Mouse (Mus musculus): ENCODE measurements around the gene Gm17720. TPM values are rescaled to one million over a fixed set of nuclear protein-coding genes. Genes with fewer than 3 reads are reported as not detected.
"Not testable (repeated sequence)": the region's sequence is repeated elsewhere in the genome, so short reads cannot be mapped to it uniquely, and the experiment has no call there.

The Gm17720 gene
- polyA plus RNA-seq, 1 experiment from 2014 or later, result not detected

- Histone ChIP-seq H3K4me1 (ENCODE audit: insufficient read depth, low read length) (no peaks in the 10 kb centered on the region), H3K9ac (replicated peaks; ENCODE audit: low read length) (no peak overlapping the region), H3K27me3 (ENCODE audit: insufficient read depth, low read length) (no peaks in the 10 kb centered on the region), H3K36me3 (ENCODE audit: insufficient read depth, low read length) (no peaks in the 10 kb centered on the region), H3K4me2 (replicated peaks; ENCODE audit: low read depth, low read length) (no peak overlapping the region), H3K4me3 (ENCODE audit: low read length) (no peak overlapping the region), H3K9me3 (ENCODE audit: low read length) (peaks cover 6% of the 10 kb centered on the region; the same call in 1 of the 2 replicates), H3K27ac (ENCODE audit: low read length) (no peak overlapping the region)
- 66% methylated on average over 8 of the region's 8 CpGs for WGBS
- no peak for ATAC-seq (ENCODE audit: low FRiP score, low TSS enrichment)
Measured at GRCm38 (mm10) chr8:110058207-110058606, 44.3 kb downstream of the Gm17720 start.

- no peak overlapping the region for H3K27ac ChIP-seq (ENCODE audit: low read length)
- H3K36me3 ChIP-seq (ENCODE audit: insufficient read depth, low read length), result no peaks in the 10 kb centered on the region
- H3K9me3 ChIP-seq (ENCODE audit: low read length), result no peaks in the 10 kb centered on the region
- WGBS, result 78% methylated on average over 6 of the region's 6 CpGs
- no peaks in the 10 kb centered on the region for H3K4me1 ChIP-seq (ENCODE audit: insufficient read depth, low read length)
- no peak overlapping the region for H3K9ac ChIP-seq (replicated peaks; ENCODE audit: low read length)
- H3K4me2 ChIP-seq (replicated peaks; ENCODE audit: low read depth, low read length), result no peak overlapping the region
- no peak overlapping the region for H3K4me3 ChIP-seq (ENCODE audit: low read length)
- no peaks in the 10 kb centered on the region for H3K27me3 ChIP-seq (ENCODE audit: insufficient read depth, low read length)
- no peak for ATAC-seq (ENCODE audit: low FRiP score, low TSS enrichment)
Measured at GRCm38 (mm10) chr8:110051208-110051607, 51.3 kb downstream of the Gm17720 start.

- Histone ChIP-seq H3K36me3 (ENCODE audit: insufficient read depth, low read length) (no peaks in the 10 kb centered on the region), H3K9me3 (ENCODE audit: low read length) (no peaks in the 10 kb centered on the region), H3K4me1 (ENCODE audit: insufficient read depth, low read length) (no peaks in the 10 kb centered on the region), H3K27me3 (ENCODE audit: insufficient read depth, low read length) (no peaks in the 10 kb centered on the region), H3K9ac (replicated peaks; ENCODE audit: low read length) (no peak overlapping the region), H3K4me2 (replicated peaks; ENCODE audit: low read depth, low read length) (no peak overlapping the region), H3K4me3 (ENCODE audit: low read length) (no peak overlapping the region), H3K27ac (ENCODE audit: low read length) (no peak overlapping the region)
- no peak for ATAC-seq (ENCODE audit: low FRiP score, low TSS enrichment)
- 79% methylated on average over 4 of the region's 4 CpGs for WGBS
Measured at GRCm38 (mm10) chr8:110040509-110040908, 62.0 kb downstream of the Gm17720 start.

- Histone ChIP-seq H3K27ac (ENCODE audit: low read length) (no peak within 1 kb of the TSS), H3K9ac (replicated peaks; ENCODE audit: low read length) (no peak within 1 kb of the TSS), H3K9me3 (ENCODE audit: low read length) (no peaks in the 10 kb centered on the region), H3K36me3 (ENCODE audit: insufficient read depth, low read length) (no peaks in the 10 kb centered on the region), H3K27me3 (ENCODE audit: insufficient read depth, low read length) (no peaks in the 10 kb centered on the region), H3K4me3 (ENCODE audit: low read length) (no peak within 1 kb of the TSS), H3K4me2 (replicated peaks; ENCODE audit: low read depth, low read length) (no peak within 1 kb of the TSS), H3K4me1 (ENCODE audit: insufficient read depth, low read length) (no peaks in the 10 kb centered on the region)
- WGBS, result 84% methylated on average over 5 of the region's 5 CpGs
- no peak for ATAC-seq (ENCODE audit: low FRiP score, low TSS enrichment)
Measured at GRCm38 (mm10) chr8:110039659-110040058, 62.9 kb downstream of the Gm17720 start, which contains the start of gene Chst4. Gene Chst4 (minus strand): TSS chr8:110039740.

GRCm38 (mm10) chr8:110039216-110039615, 63.3 kb downstream of the Gm17720 start:
- no peaks in the 10 kb centered on the region for H3K27me3 ChIP-seq (ENCODE audit: insufficient read depth, low read length)
- WGBS, result 27% methylated on average over 7 of the region's 7 CpGs
- no peak overlapping the region for H3K4me3 ChIP-seq (ENCODE audit: low read length)
- no peak for ATAC-seq (ENCODE audit: low FRiP score, low TSS enrichment)
- no peak overlapping the region for H3K4me2 ChIP-seq (replicated peaks; ENCODE audit: low read depth, low read length)
- no peaks in the 10 kb centered on the region for H3K36me3 ChIP-seq (ENCODE audit: insufficient read depth, low read length)
- no peaks in the 10 kb centered on the region for H3K4me1 ChIP-seq (ENCODE audit: insufficient read depth, low read length)
- no peak overlapping the region for H3K9ac ChIP-seq (replicated peaks; ENCODE audit: low read length)
- H3K27ac ChIP-seq (ENCODE audit: low read length), result no peak overlapping the region
- no peaks in the 10 kb centered on the region for H3K9me3 ChIP-seq (ENCODE audit: low read length)

- ATAC-seq (ENCODE audit: low FRiP score, low TSS enrichment), result no peak
- 68% methylated on average over 2 of the region's 2 CpGs for WGBS
- H3K27me3 ChIP-seq (ENCODE audit: insufficient read depth, low read length), result no peaks in the 10 kb centered on the region
Measured at GRCm38 (mm10) chr8:110036156-110036555, 66.4 kb downstream of the Gm17720 start.

GRCm38 (mm10) chr8:110034331-110034730, 68.2 kb downstream of the Gm17720 start:
- H3K36me3 ChIP-seq (ENCODE audit: insufficient read depth, low read length), result no peaks in the 10 kb centered on the region
- WGBS, result 84% methylated on average over 4 of the region's 4 CpGs
- H3K27ac ChIP-seq (ENCODE audit: low read length), result no peak overlapping the region
- H3K4me1 ChIP-seq (ENCODE audit: insufficient read depth, low read length), result no peaks in the 10 kb centered on the region
- no peak overlapping the region for H3K4me3 ChIP-seq (ENCODE audit: low read length)
- no peak overlapping the region for H3K4me2 ChIP-seq (replicated peaks; ENCODE audit: low read depth, low read length)
- no peaks in the 10 kb centered on the region for H3K27me3 ChIP-seq (ENCODE audit: insufficient read depth, low read length)
- no peak overlapping the region for H3K9ac ChIP-seq (replicated peaks; ENCODE audit: low read length)
- no peaks in the 10 kb centered on the region for H3K9me3 ChIP-seq (ENCODE audit: low read length)
- no peak for ATAC-seq (ENCODE audit: low FRiP score, low TSS enrichment)

More at GRCm38 (mm10) chr8:110036156-110036555, 66.4 kb downstream of the Gm17720 start:
- Histone ChIP-seq H3K9ac (replicated peaks; ENCODE audit: low read length) (no peak overlapping the region), H3K36me3 (ENCODE audit: insufficient read depth, low read length) (no peaks in the 10 kb centered on the region), H3K27ac (ENCODE audit: low read length) (no peak overlapping the region), H3K4me1 (ENCODE audit: insufficient read depth, low read length) (no peaks in the 10 kb centered on the region), H3K4me3 (ENCODE audit: low read length) (no peak overlapping the region), H3K9me3 (ENCODE audit: low read length) (no peaks in the 10 kb centered on the region), H3K4me2 (replicated peaks; ENCODE audit: low read depth, low read length) (no peak overlapping the region)

GRCm38 (mm10) chr8:110033771-110034170, 68.8 kb downstream of the Gm17720 start:
- H3K27ac ChIP-seq (ENCODE audit: low read length); ATAC-seq (ENCODE audit: low FRiP score, low TSS enrichment); H3K36me3 ChIP-seq (ENCODE audit: insufficient read depth, low read length); H3K9me3 ChIP-seq (ENCODE audit: low read length); H3K9ac ChIP-seq (replicated peaks; ENCODE audit: low read length); H3K4me3 ChIP-seq (ENCODE audit: low read length); H3K27me3 ChIP-seq (ENCODE audit: insufficient read depth, low read length); H3K4me1 ChIP-seq (ENCODE audit: insufficient read depth, low read length); H3K4me2 ChIP-seq (replicated peaks; ENCODE audit: low read depth, low read length): not testable (repeated sequence)
- WGBS, result 32% methylated on average over 8 of the region's 8 CpGs

Other genes with a start within 250 kb of the Gm17720 start
- 2.6 and 2.7 TPM in 2 replicates for gene Phlpp2, start 234.2 kb downstream of the Gm17720 start, polyA plus RNA-seq (2015; fragmentation: Nextera tagmentation; extraction: Ambion mirVana)
- gene Marveld3, start 140.6 kb downstream of the Gm17720 start, polyA plus RNA-seq (2015; fragmentation: Nextera tagmentation; extraction: Ambion mirVana), result 3.9 and 4.0 TPM in 2 replicates
- gene Tat, start 112.3 kb downstream of the Gm17720 start, polyA plus RNA-seq (2015; fragmentation: Nextera tagmentation; extraction: Ambion mirVana), result not detected in 2 replicates
- gene Chst4, start 63.0 kb downstream of the Gm17720 start, polyA plus RNA-seq (2015; fragmentation: Nextera tagmentation; extraction: Ambion mirVana), result 0.32 TPM in 1 of 2 replicates, not detected in the other
- 9.0 and 9.2 TPM in 2 replicates for gene Zfp612, start 23.0 kb downstream of the Gm17720 start, polyA plus RNA-seq (2015; fragmentation: Nextera tagmentation; extraction: Ambion mirVana)
- gene Gm21964, start 1.5 kb downstream of the Gm17720 start, polyA plus RNA-seq (2015; fragmentation: Nextera tagmentation; extraction: Ambion mirVana), result not detected in 2 replicates
- 0.36 TPM in 1 of 2 replicates, not detected in the other for gene Calb2, start 65.5 kb upstream of the Gm17720 start, polyA plus RNA-seq (2015; fragmentation: Nextera tagmentation; extraction: Ambion mirVana)
- 10.1 and 10.8 TPM in 2 replicates for gene Cmtr2, start 112.9 kb upstream of the Gm17720 start, polyA plus RNA-seq (2015; fragmentation: Nextera tagmentation; extraction: Ambion mirVana)
- gene Hydin, start 164.2 kb upstream of the Gm17720 start, polyA plus RNA-seq (2015; fragmentation: Nextera tagmentation; extraction: Ambion mirVana), result 0.05 and 0.14 TPM in 2 replicates

Data from kidney, embryonic 16.5 days (tissue).